Mouse (Mus musculus) ES-E14 (cell line): ENCODE measurements around the gene Neurl4. TPM values are rescaled to one million over a fixed set of nuclear protein-coding genes. Genes with fewer than 3 reads are reported as not detected.

ENCODE experiments used
- DNase-seq: peaks from one replicate; pipeline ENCODE4 v3.0.0-alpha.2; 2013; ENCODE audit warnings: low read depth, low spot score
- H3K27ac ChIP-seq: 2 replicates; pipeline ENCODE4 v1.5.1; 2012; ENCODE audit warnings: low read depth, mild to moderate bottlenecking, low read length, moderate library complexity, mixed read lengths; ENCODE audit not compliant: poor library complexity, insufficient read depth, severe bottlenecking
- H3K36me3 ChIP-seq: 2 replicates; pipeline ENCODE4 v1.6.1; 2012; ENCODE audit warnings: mild to moderate bottlenecking, low read length, moderate library complexity, mixed read lengths; ENCODE audit not compliant: control insufficient read depth, poor library complexity, insufficient read depth, severe bottlenecking
- H3K4me1 ChIP-seq, 2 experiments: fragments of 150-350 bp in 1 of 2; sonication (generic) in 1 of 2; 2 replicates each; pipeline ENCODE4 v1.6.1; 2012; ENCODE audit warnings: low read length in 2 of 2, mild to moderate bottlenecking in 1 of 2, mixed read lengths in 1 of 2; ENCODE audit not compliant: control insufficient read depth in 2 of 2, insufficient read depth in 2 of 2, poor library complexity in 1 of 2
- H3K4me3 ChIP-seq, 2 experiments: fragments of 150-350 bp in 1 of 2; sonication (generic) in 1 of 2; 2 replicates each; pipeline ENCODE4 v1.5.1; 2012; ENCODE audit warnings: low read length in 2 of 2, low read depth in 1 of 2, mild to moderate bottlenecking in 1 of 2, mixed read lengths in 1 of 2; ENCODE audit not compliant: insufficient read depth in 1 of 2, poor library complexity in 1 of 2, severe bottlenecking in 1 of 2
- H3K9ac ChIP-seq: 2 replicates; pipeline ENCODE4 v1.6.1; 2012; ENCODE audit warnings: low read depth, mild to moderate bottlenecking, low read length, mixed read lengths; ENCODE audit not compliant: poor library complexity, insufficient read depth, severe bottlenecking
- H3K9me3 ChIP-seq: fragments of 150-350 bp; sonication (generic); 2 replicates; pipeline ENCODE4 v1.6.1; 2012; ENCODE audit warnings: low read depth, mild to moderate bottlenecking, low read length; ENCODE audit not compliant: control insufficient read depth, insufficient read depth
- CHD2 ChIP-seq: IDR thresholded peaks from 2 replicates; pipeline ENCODE4 v1.6.1; 2014; ENCODE audit warnings: mild to moderate bottlenecking, low read depth, low read length, inconsistent platforms
- HCFC1 ChIP-seq: IDR thresholded peaks from 2 replicates; pipeline ENCODE4 v1.6.1; 2012; ENCODE audit warnings: low read length, inconsistent platforms, borderline replicate concordance; ENCODE audit not compliant: insufficient read depth
- MAFK ChIP-seq: IDR thresholded peaks from 2 replicates; pipeline ENCODE4 v1.6.1; 2014; ENCODE audit warnings: mild to moderate bottlenecking, low read depth, low read length, inconsistent platforms; ENCODE audit not compliant: insufficient read depth
- ZC3H11A ChIP-seq: IDR thresholded peaks from 2 replicates; pipeline ENCODE4 v1.6.1; 2012; ENCODE audit warnings: low read depth, mild to moderate bottlenecking, inconsistent platforms, low read length, borderline replicate concordance
- ZNF384 ChIP-seq: IDR thresholded peaks from 2 replicates; pipeline ENCODE4 v1.6.1; 2012; ENCODE audit warnings: low read depth, low read length, inconsistent platforms
- in situ Hi-C, 2 experiments: fragments of 600-800 bp; cut with MboI; formaldehyde crosslinking; loops; one replicate each; pipeline ENCODE4 v1.15.1; 2025; ENCODE audit warnings: low sequenced_read_pairs in 2 of 2, inconsistent platforms in 1 of 2; ENCODE audit not compliant: unreplicated experiment in 2 of 2
- total RNA-seq: library from RNA; depleted of rRNA; stranded (reverse); fragments of 300-350 nt; gene quantifications from 2 replicates; pipeline ENCODE4 v1.2.3, GENCODE M21; 2012

The Neurl4 gene
- total RNA-seq, 1 experiment, result 66.3 TPM

GRCm38 (mm10) chr11:69895291-69895690 is 5.6 kb upstream of the Neurl4 start, which contains the start of gene Acap1:
Acap1 (minus strand) TSS chr11:69895539.
- TF ChIP-seq ZC3H11A (no peak), MAFK (no peak), ZNF384 (no peak), HCFC1 (no peak), CHD2 (no peak)
- Histone ChIP-seq H3K27ac (peak within 1 kb of the TSS; percentile 77; the same call in 1 of the 2 replicates), H3K9me3 (no peaks in the 10 kb centered on the region), H3K9ac (peak within 1 kb of the TSS; percentile 67), H3K4me1 (peaks cover 10 to 35% of the 10 kb centered on the region in 2 experiments; a peak in 3 of 4 replicates), H3K4me3 (peak within 1 kb of the TSS in 1 of 2 experiments; percentile 55; a peak in 2 of 4 replicates), H3K36me3 (no peaks in the 10 kb centered on the region)
- DNase-seq, result no peak
- in situ Hi-C loops, result no loop called here

- H3K9ac ChIP-seq, result no peak overlapping the region
- H3K36me3 ChIP-seq, result peaks cover 13% of the 10 kb centered on the region
- no peak for TF ChIP-seq CHD2
- no peak for TF ChIP-seq ZC3H11A
- no peak for TF ChIP-seq HCFC1
- no peak for TF ChIP-seq ZNF384
- TF ChIP-seq MAFK, result no peak
- in situ Hi-C loops, result no loop called here
- peaks cover 7 to 29% of the 10 kb centered on the region in 2 experiments; a peak in 3 of 4 replicates for H3K4me1 ChIP-seq
- peak overlapping the region in 1 of 2 experiments; percentile 99; a peak in 2 of 4 replicates for H3K4me3 ChIP-seq
- no peak overlapping the region for H3K27ac ChIP-seq
- no peaks in the 10 kb centered on the region for H3K9me3 ChIP-seq
- DNase-seq, result no peak
These were observed 1.0 kb upstream of the Neurl4 start for GRCm38 (mm10) chr11:69899870-69900269.

GRCm38 (mm10) chr11:69901406-69901846 is 554 bp downstream of the Neurl4 start:
- peaks cover 26% of the 10 kb centered on the region for H3K36me3 ChIP-seq
- H3K4me1 ChIP-seq, result peaks cover 3 to 21% of the 10 kb centered on the region in 2 experiments; a peak in 2 of 4 replicates
- H3K9me3 ChIP-seq, result no peaks in the 10 kb centered on the region
- in situ Hi-C loops, result no loop called here
- peak; percentile 95 for DNase-seq
- H3K4me3 ChIP-seq, result peak overlapping the region; percentile 97 to 99
- H3K9ac ChIP-seq, result peak overlapping the region; percentile 84
- TF ChIP-seq ZC3H11A, result no peak
- TF ChIP-seq ZNF384, result no peak
- peak; percentile 55; the same call in 1 of the 2 replicates for TF ChIP-seq HCFC1
- peak overlapping the region; percentile 94 for H3K27ac ChIP-seq

GRCm38 (mm10) chr11:69901993-69902392 is 1.1 kb downstream of the Neurl4 start:
- in situ Hi-C loops, result no loop called here
- H3K27ac ChIP-seq, result peak overlapping the region; percentile 10; the same call in 1 of the 2 replicates
- H3K4me3 ChIP-seq, result peak overlapping the region; percentile 97 to 99
- DNase-seq, result no peak
- TF ChIP-seq CHD2, result no peak
- TF ChIP-seq ZNF384, result no peak
- TF ChIP-seq HCFC1, result no peak
- no peak for TF ChIP-seq MAFK
- H3K9me3 ChIP-seq, result no peaks in the 10 kb centered on the region
- H3K36me3 ChIP-seq, result peaks cover 29% of the 10 kb centered on the region
- peak overlapping the region; percentile 84 for H3K9ac ChIP-seq
- peaks cover 3 to 21% of the 10 kb centered on the region in 2 experiments; a peak in 2 of 4 replicates for H3K4me1 ChIP-seq

GRCm38 (mm10) chr11:69902972-69903371 is 2.1 kb downstream of the Neurl4 start:
- H3K4me3 ChIP-seq, result peak overlapping the region; percentile 7 to 97; a peak in 2 of 4 replicates
- no peak for TF ChIP-seq CHD2
- no peak for TF ChIP-seq HCFC1
- TF ChIP-seq ZC3H11A, result no peak
- TF ChIP-seq ZNF384, result no peak
- no peak for TF ChIP-seq MAFK
- no peaks in the 10 kb centered on the region for H3K9me3 ChIP-seq
- no peak overlapping the region for H3K27ac ChIP-seq
- no peak for DNase-seq
- peaks cover 34% of the 10 kb centered on the region for H3K36me3 ChIP-seq
- peaks cover 3 to 19% of the 10 kb centered on the region in 2 experiments; a peak in 2 of 4 replicates for H3K4me1 ChIP-seq
- in situ Hi-C loops, result no loop called here
- H3K9ac ChIP-seq, result peak overlapping the region; percentile 84; the same call in 1 of the 2 replicates
